In genomic region chr16:11645668-11646067, GRCm38 (mm10) we compare ENCODE assay signal across 19 mouse cellular contexts.
A peak's percentile ranks its signal among the peaks of the same experiment; 100 is the strongest.
DNase-seq lines count a peak whose midpoint lies in the region; ATAC-seq and TF ChIP-seq lines count a peak whose summit lies in the region.
"Had no signal": no experiment of that assay in that cellular context is flagged by ENCODE, and none has a peak within 500 bp of the region (broad histone marks: within the 10 kb centered on the region; RNA-seq: fewer than 3 reads in every experiment).

No protein-coding gene starts in this region.

- no peak overlapping the region for H3K4me3 ChIP-seq in hindbrain, embryonic 15.5 days
- no peak overlapping the region for H3K4me3 ChIP-seq in hindbrain, embryonic 10.5 days
- H3K4me3 ChIP-seq in lung, embryonic 15.5 days: no peak overlapping the region
- H3K4me3 ChIP-seq in lung, postnatal 0 days (ENCODE audit: low read depth, low read length): no peak overlapping the region
- H3K4me3 ChIP-seq: embryonic facial prominence, embryonic 10.5 days; forebrain, embryonic 13.5 days; kidney, embryonic 15.5 days; limb, embryonic 13.5 days; liver, embryonic 15.5 days had no signal

- H3K4me2 ChIP-seq in hindbrain, embryonic 15.5 days: no peak overlapping the region
- H3K4me2 ChIP-seq in lung, embryonic 15.5 days: no peak overlapping the region
- H3K4me2 ChIP-seq in lung, postnatal 0 days (replicated peaks; ENCODE audit: low read depth, low read length): no peak overlapping the region
- H3K4me2 ChIP-seq: forebrain, embryonic 13.5 days; kidney, embryonic 15.5 days; limb, embryonic 13.5 days; liver, embryonic 15.5 days had no signal

- H3K36me3 ChIP-seq in hindbrain, embryonic 15.5 days: no peaks in the 10 kb centered on the region
- H3K36me3 ChIP-seq in hindbrain, embryonic 10.5 days: no peaks in the 10 kb centered on the region
- H3K36me3 ChIP-seq in lung, embryonic 15.5 days: no peaks in the 10 kb centered on the region
- no peaks in the 10 kb centered on the region for H3K36me3 ChIP-seq in lung, postnatal 0 days (ENCODE audit: insufficient read depth, low read length)
- H3K36me3 ChIP-seq: embryonic facial prominence, embryonic 10.5 days; kidney, embryonic 15.5 days; limb, embryonic 13.5 days; liver, embryonic 15.5 days had no signal

- WGBS in hindbrain, embryonic 15.5 days: 41% methylated on average over 4 of the region's 4 CpGs
- WGBS in hindbrain, embryonic 10.5 days: 36% methylated on average over 4 of the region's 4 CpGs
- WGBS in lung, embryonic 15.5 days: 7% methylated on average over 4 of the region's 4 CpGs
- WGBS in lung, postnatal 0 days: 5% methylated on average over 4 of the region's 4 CpGs

- H3K4me1 ChIP-seq in hindbrain, embryonic 15.5 days (replicated peaks): peaks cover 14% of the 10 kb centered on the region
- H3K4me1 ChIP-seq in hindbrain, embryonic 10.5 days (replicated peaks): peaks cover 27% of the 10 kb centered on the region
- H3K4me1 ChIP-seq in lung, embryonic 15.5 days: peaks cover 18% of the 10 kb centered on the region
- H3K4me1 ChIP-seq in lung, postnatal 0 days (ENCODE audit: insufficient read depth, low read depth, low read length): peaks cover 13% of the 10 kb centered on the region; the same call in 1 of the 2 replicates
- H3K4me1 ChIP-seq: liver, embryonic 15.5 days had no signal

- DNase-seq in hindbrain, embryonic 10.5 days (ENCODE audit: low spot score): no peak
- DNase-seq in lung, postnatal 14 days: no peak
- DNase-seq in lung, postnatal 0 days (ENCODE audit: low spot score): peak; percentile 65
- peak; percentile 23 to 40 for DNase-seq in lung, postnatal 4 days
- no peak for DNase-seq in spleen, postnatal 4 days (ENCODE audit: low spot score in 2 of 2)
- DNase-seq: adrenal gland, adult 8-10 months; cerebellum, adult 9-10 months; heart, adult 18-20 months; kidney, postnatal 4 days; right cerebral cortex, postnatal 4 days; thymus, postnatal 14 days had no signal

- TF ChIP-seq EP300 in lung, postnatal 0 days (IDR thresholded peaks at IDR 0.05): peak; percentile 95

- no peak for ATAC-seq in hindbrain, embryonic 15.5 days (ENCODE audit: low FRiP score, low read depth)
- ATAC-seq in lung, embryonic 15.5 days (ENCODE audit: borderline replicate concordance, extremely low read depth, low FRiP score, low TSS enrichment): peak; percentile 88
- peak; percentile 95 for ATAC-seq in lung, postnatal 0 days
- ATAC-seq: forebrain, embryonic 13.5 days; Patski had no signal

- no peaks in the 10 kb centered on the region for H3K27me3 ChIP-seq in hindbrain, embryonic 15.5 days
- no peaks in the 10 kb centered on the region for H3K27me3 ChIP-seq in hindbrain, embryonic 10.5 days (ENCODE audit: insufficient read depth, poor library complexity, severe bottlenecking)
- no peaks in the 10 kb centered on the region for H3K27me3 ChIP-seq in lung, embryonic 15.5 days
- H3K27me3 ChIP-seq in lung, postnatal 0 days (replicated peaks; ENCODE audit: insufficient read depth, low read length): no peaks in the 10 kb centered on the region
- H3K27me3 ChIP-seq: forebrain, embryonic 13.5 days; kidney, embryonic 15.5 days; limb, embryonic 13.5 days; liver, embryonic 15.5 days; Patski had no signal

- no peak for TF ChIP-seq CTCF in lung, postnatal 0 days (IDR thresholded peaks at IDR 0.05)

- H3K27ac ChIP-seq in hindbrain, embryonic 15.5 days (replicated peaks): 0 out of 2 replicates have a peak overlapping the region, but pooled peaks have one; percentile 4
- H3K27ac ChIP-seq in hindbrain, embryonic 10.5 days: no peak overlapping the region
- peak overlapping the region; percentile 66 for H3K27ac ChIP-seq in lung, embryonic 15.5 days
- no peak overlapping the region for H3K27ac ChIP-seq in lung, postnatal 0 days (ENCODE audit: low read length)
- H3K27ac ChIP-seq: embryonic facial prominence, embryonic 10.5 days; forebrain, embryonic 13.5 days; kidney, embryonic 15.5 days; limb, embryonic 13.5 days; liver, embryonic 15.5 days had no signal

- H3K9ac ChIP-seq in hindbrain, embryonic 15.5 days: no peak overlapping the region
- no peak overlapping the region for H3K9ac ChIP-seq in lung, embryonic 15.5 days
- no peak overlapping the region for H3K9ac ChIP-seq in lung, postnatal 0 days (replicated peaks; ENCODE audit: low read depth)
- H3K9ac ChIP-seq: forebrain, embryonic 13.5 days; kidney, embryonic 15.5 days; limb, embryonic 13.5 days; liver, embryonic 15.5 days had no signal

- H3K9me3 ChIP-seq in hindbrain, embryonic 15.5 days: no peaks in the 10 kb centered on the region
- H3K9me3 ChIP-seq in hindbrain, embryonic 10.5 days: no peaks in the 10 kb centered on the region
- H3K9me3 ChIP-seq in lung, embryonic 15.5 days: no peaks in the 10 kb centered on the region
- H3K9me3 ChIP-seq in lung, postnatal 0 days (ENCODE audit: low read length): no peaks in the 10 kb centered on the region
- H3K9me3 ChIP-seq: embryonic facial prominence, embryonic 10.5 days; forebrain, embryonic 13.5 days; kidney, embryonic 15.5 days; limb, embryonic 13.5 days; liver, embryonic 15.5 days had no signal

Comparison
In these comparisons a context has a peak if more than half of its experiments do, and no peak if none do; other contexts are left out.
1. H3K27ac ChIP-seq: peak in hindbrain, embryonic 15.5 days (single experiment) and lung, embryonic 15.5 days (single experiment); none in hindbrain, embryonic 10.5 days (single experiment) and lung, postnatal 0 days (single experiment).
2. DNase-seq: peak in lung, postnatal 0 days (single experiment) and lung, postnatal 4 days (2 of 2); none in hindbrain, embryonic 10.5 days (single experiment), lung, postnatal 14 days (single experiment) and spleen, postnatal 4 days (0 of 2).